8 mouse cellular contexts compared by ENCODE assay signal in genomic region chr11:97126645-97127468, GRCm38 (mm10). TPM values are rescaled to one million over a fixed set of nuclear protein-coding genes. Genes with fewer than 3 reads are reported as not detected.
A peak's percentile ranks its signal among the peaks of the same experiment; 100 is the strongest.
DNase-seq lines count a peak whose midpoint lies in the region; ATAC-seq and TF ChIP-seq lines count a peak whose summit lies in the region.

No protein-coding gene starts in this region.

- intact Hi-C loops in heart, postnatal 25 days (cut with DNase I) = no loop called here
- intact Hi-C loops in gastrocnemius, postnatal 14 days (cut with DNase I; ENCODE audit: low total_unique reads) = no loop called here

- TF ChIP-seq CTCF in thymus, adult 2 months (IDR thresholded peaks at IDR 0.05; ENCODE audit: borderline replicate concordance, control insufficient read depth, extremely low read depth, insufficient read depth, low read length, poor library complexity) = no peak

- TF ChIP-seq POLR2A in thymus, adult 2 months (IDR thresholded peaks at IDR 0.05; ENCODE audit: control insufficient read depth, extremely low read depth, insufficient read depth, low read length, poor library complexity) = no peak

- H3K36me3 ChIP-seq in embryonic facial prominence, embryonic 10.5 days (replicated peaks) = no peaks in the 10 kb centered on the region
- no peaks in the 10 kb centered on the region for H3K36me3 ChIP-seq in limb, embryonic 11.5 days (ENCODE audit: control insufficient read depth, insufficient read depth, low read length)
- H3K36me3 ChIP-seq in midbrain, embryonic 12.5 days = no peaks in the 10 kb centered on the region
- no peaks in the 10 kb centered on the region for H3K36me3 ChIP-seq in thymus, adult 2 months (ENCODE audit: control insufficient read depth, insufficient read depth, low read length)

- peak; percentile 97 for DNase-seq in heart, adult 11 months
- no peak for DNase-seq in heart, postnatal 25 days (ENCODE audit: low spot score)
- DNase-seq in embryonic facial prominence, embryonic 10.5 days (ENCODE audit: low spot score) = peak; percentile 61
- DNase-seq in heart, postnatal 4 days = peak; percentile 42
- peak; percentile 66 for DNase-seq in limb, embryonic 11.5 days (ENCODE audit: low spot score)
- peak; percentile 72 for DNase-seq in thymus, adult 2 months
- no peak for DNase-seq in gastrocnemius, postnatal 14 days

- peaks cover 60% of the 10 kb centered on the region for H3K4me1 ChIP-seq in embryonic facial prominence, embryonic 10.5 days
- H3K4me1 ChIP-seq in limb, embryonic 11.5 days (ENCODE audit: control insufficient read depth, insufficient read depth, low read length) = peaks cover 4% of the 10 kb centered on the region
- peaks cover 31% of the 10 kb centered on the region for H3K4me1 ChIP-seq in midbrain, embryonic 12.5 days
- H3K4me1 ChIP-seq in thymus, adult 2 months (replicated peaks; ENCODE audit: control insufficient read depth, insufficient read depth, low read length) = peaks cover 24% of the 10 kb centered on the region

- H3K4me2 ChIP-seq in limb, embryonic 11.5 days (ENCODE audit: low read depth, severe bottlenecking) = peak overlapping the region; percentile 84
- H3K4me2 ChIP-seq in midbrain, embryonic 12.5 days (replicated peaks) = peak overlapping the region; percentile 79

- peak; percentile 69; the same call in 1 of the 2 replicates for ATAC-seq in limb, embryonic 11.5 days (ENCODE audit: insufficient number of reproducible peaks, low FRiP score, low TSS enrichment, low read depth)
- ATAC-seq in midbrain, embryonic 12.5 days (ENCODE audit: low FRiP score, low read depth) = peak; percentile 44; the same call in 1 of the 2 replicates

- H3K27ac ChIP-seq in embryonic facial prominence, embryonic 10.5 days (replicated peaks) = peak overlapping the region; percentile 75
- no peak overlapping the region for H3K27ac ChIP-seq in limb, embryonic 11.5 days (replicated peaks; ENCODE audit: low read depth, low read length)
- no peak overlapping the region for H3K27ac ChIP-seq in midbrain, embryonic 12.5 days (replicated peaks)
- no peak overlapping the region for H3K27ac ChIP-seq in thymus, adult 2 months (ENCODE audit: control insufficient read depth, insufficient read depth, low read length)

- H3K9me3 ChIP-seq in embryonic facial prominence, embryonic 10.5 days = no peaks in the 10 kb centered on the region
- H3K9me3 ChIP-seq in limb, embryonic 11.5 days (ENCODE audit: control insufficient read depth, low read length) = no peaks in the 10 kb centered on the region
- H3K9me3 ChIP-seq in midbrain, embryonic 12.5 days = no peaks in the 10 kb centered on the region

- peak overlapping the region; percentile 47 for H3K9ac ChIP-seq in limb, embryonic 11.5 days (ENCODE audit: low read length)
- H3K9ac ChIP-seq in midbrain, embryonic 12.5 days (replicated peaks) = peak overlapping the region; percentile 57

- H3K27me3 ChIP-seq in embryonic facial prominence, embryonic 10.5 days (replicated peaks; ENCODE audit: low read depth, poor library complexity, severe bottlenecking) = peaks cover 68% of the 10 kb centered on the region
- peaks cover 3% of the 10 kb centered on the region; the same call in 1 of the 2 replicates for H3K27me3 ChIP-seq in limb, embryonic 11.5 days (ENCODE audit: control insufficient read depth, insufficient read depth, low read length)
- H3K27me3 ChIP-seq in midbrain, embryonic 12.5 days = peaks cover 68% of the 10 kb centered on the region
- H3K27me3 ChIP-seq in thymus, adult 2 months (ENCODE audit: control insufficient read depth, insufficient read depth, low read length) = no peaks in the 10 kb centered on the region

- peak overlapping the region; percentile 61 for H3K4me3 ChIP-seq in embryonic facial prominence, embryonic 10.5 days
- H3K4me3 ChIP-seq in limb, embryonic 11.5 days (ENCODE audit: low read depth, low read length) = peak overlapping the region; percentile 43
- H3K4me3 ChIP-seq in midbrain, embryonic 12.5 days = peak overlapping the region; percentile 44
- H3K4me3 ChIP-seq in thymus, adult 2 months (ENCODE audit: control insufficient read depth, insufficient read depth, low read length) = peak overlapping the region; percentile 46

- 3% methylated on average over 32 of the region's 32 CpGs for WGBS in embryonic facial prominence, embryonic 10.5 days
- 3% methylated on average over 32 of the region's 32 CpGs for WGBS in limb, embryonic 11.5 days
- WGBS in midbrain, embryonic 12.5 days = 4% methylated on average over 31 of the region's 32 CpGs
- 4% methylated on average over 32 of the region's 32 CpGs for WGBS in thymus, adult 2 months

RNA-seq across cellular contexts. Expression of gene Tbx21, which starts 11.7 kb away (rescaled TPM):
- not detected for total RNA-seq in heart, postnatal 25 days (2021)
- polyA plus RNA-seq in embryonic facial prominence, embryonic 10.5 days (2016; fragmentation: Nextera tagmentation; extraction: Ambion mirVana) = 0.11 and 0.17 TPM in 2 replicates
- not detected for total RNA-seq in heart, postnatal 4 days (2021)
- not detected in 2 replicates for polyA plus RNA-seq in limb, embryonic 11.5 days (2014; fragmentation: Nextera tagmentation; extraction: Ambion mirVana)
- polyA plus RNA-seq in midbrain, embryonic 12.5 days (2016; fragmentation: Nextera tagmentation; extraction: Ambion mirVana) = 0.23 and 0.24 TPM in 2 replicates
- 4.0 TPM in 2 replicates for polyA plus RNA-seq in thymus, adult 2 months (2012; rRNA removed)
- 1 to 10 TPM in 1 of 2 experiments, under 1 TPM in 1; 0.97 to 1.4 TPM for total RNA-seq in gastrocnemius, postnatal 14 days (2021)

RNA-seq across cellular contexts. Expression of gene Tbkbp1, which starts 24.4 kb away (rescaled TPM):
- 10 to 100 TPM; 13.3 to 16.7 TPM for total RNA-seq in heart, postnatal 25 days (2021)
- polyA plus RNA-seq in embryonic facial prominence, embryonic 10.5 days (2016; fragmentation: Nextera tagmentation; extraction: Ambion mirVana) = 4.7 and 5.1 TPM in 2 replicates
- total RNA-seq in heart, postnatal 4 days (2021) = 10 to 100 TPM; 17.0 to 17.7 TPM
- polyA plus RNA-seq in limb, embryonic 11.5 days (2014; fragmentation: Nextera tagmentation; extraction: Ambion mirVana) = 6.2 and 6.5 TPM in 2 replicates
- 6.7 and 8.9 TPM in 2 replicates for polyA plus RNA-seq in midbrain, embryonic 12.5 days (2016; fragmentation: Nextera tagmentation; extraction: Ambion mirVana)
- 7.3 and 8.8 TPM in 2 replicates for polyA plus RNA-seq in thymus, adult 2 months (2012; rRNA removed)
- total RNA-seq in gastrocnemius, postnatal 14 days (2021) = 1 to 10 TPM; 5.2 to 6.5 TPM

Comparison
In these comparisons a context has a peak if more than half of its experiments do, and no peak if none do; other contexts are left out.
1. DNase-seq: peak in heart, adult 11 months (single experiment), embryonic facial prominence, embryonic 10.5 days (single experiment), heart, postnatal 4 days (single experiment), limb, embryonic 11.5 days (single experiment) and thymus, adult 2 months (single experiment); none in heart, postnatal 25 days (single experiment) and gastrocnemius, postnatal 14 days (single experiment).
2. Peak in every context shown above with its lines, with median percentiles within 50 percentile points of each other: H3K4me3 ChIP-seq.